Mouse (Mus musculus) skeletal muscle tissue, adult 2 months (tissue): ENCODE results near the gene Hoxa13.
A peak's percentile ranks its signal among the peaks of the same experiment; 100 is the strongest.

Experiments used
- DNase-seq: peaks from one replicate; pipeline ENCODE4 v3.0.0-alpha.2; 2012; ENCODE audit warnings: low read depth, low spot score

Gene Hoxa13

DNA sequence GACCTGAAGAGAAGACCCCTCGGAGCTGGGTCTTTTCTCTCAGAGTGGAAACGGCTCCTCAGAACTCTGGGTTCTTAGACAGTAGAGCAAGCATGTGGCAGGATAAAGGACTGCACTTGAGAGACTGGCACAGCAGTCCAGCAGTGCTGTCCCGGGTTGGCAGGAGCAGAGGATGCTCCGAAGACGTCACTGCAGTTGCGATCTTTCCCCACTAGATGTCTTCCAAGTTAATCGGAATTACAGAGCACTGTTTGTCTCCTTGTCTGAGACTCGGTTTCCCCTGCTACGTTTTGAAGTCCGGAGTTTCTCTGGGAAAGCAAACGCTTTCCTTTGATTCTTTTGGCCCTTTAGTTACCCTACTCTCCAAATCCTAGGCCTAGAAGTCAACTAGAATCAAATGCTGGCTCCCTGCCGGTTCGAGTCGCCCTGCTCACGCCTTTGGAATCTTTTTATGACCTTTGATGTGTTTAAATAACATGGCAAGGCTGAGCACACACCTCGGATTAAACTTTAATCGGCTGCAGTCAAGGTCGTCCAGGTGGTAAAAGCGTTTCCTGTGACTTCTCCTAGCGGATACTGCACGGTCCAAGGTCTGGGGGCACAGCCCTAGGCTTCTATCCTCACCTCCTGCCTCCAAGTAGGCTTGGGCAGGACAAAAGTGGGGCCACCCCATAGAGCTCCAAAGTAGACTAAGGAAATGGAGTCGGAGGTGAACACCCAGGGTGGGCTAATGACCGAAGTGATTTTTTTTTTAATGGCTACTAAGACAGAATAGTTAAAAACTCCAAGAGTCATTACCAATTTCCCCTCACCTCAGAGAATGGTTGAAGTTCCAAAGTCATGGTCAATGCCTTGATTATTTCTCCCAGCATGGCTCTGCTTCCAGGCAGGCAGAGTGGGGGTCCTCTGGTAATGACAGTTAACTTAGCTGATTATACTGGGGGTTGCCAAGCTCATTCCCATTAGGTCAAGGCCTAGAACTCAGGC is 10.1 kb upstream of the Hoxa13 start:
- DNase-seq = no peak

GRCm38 (mm10) chr6:52268756-52269155 is 8.1 kb upstream of the Hoxa13 start:
- no peak for DNase-seq

GRCm38 (mm10) chr6:52268341-52268740 is 7.7 kb upstream of the Hoxa13 start:
- DNase-seq = no peak

DNA sequence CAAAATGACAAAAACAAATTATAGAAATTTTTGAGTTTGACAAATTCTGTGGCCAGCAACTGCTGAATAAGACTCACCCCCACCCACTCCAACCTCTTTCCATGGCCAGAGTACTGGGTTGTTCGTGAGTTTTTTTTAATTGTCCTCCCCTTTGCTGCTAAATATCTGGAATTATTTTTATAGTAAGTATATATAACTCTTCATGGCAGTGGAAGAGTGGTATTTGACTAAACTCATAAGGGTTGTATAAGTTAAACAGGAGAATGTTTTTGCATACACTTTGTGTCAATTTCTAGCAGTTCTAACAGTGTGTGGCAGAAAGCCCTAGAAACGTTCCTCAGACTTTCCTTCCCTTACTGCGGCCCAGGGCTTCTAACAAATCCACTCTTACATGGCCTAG is 7.0 kb upstream of the Hoxa13 start:
- no peak for DNase-seq

GRCm38 (mm10) chr6:52267221-52267620 is 6.5 kb upstream of the Hoxa13 start:
- DNase-seq = no peak

DNA sequence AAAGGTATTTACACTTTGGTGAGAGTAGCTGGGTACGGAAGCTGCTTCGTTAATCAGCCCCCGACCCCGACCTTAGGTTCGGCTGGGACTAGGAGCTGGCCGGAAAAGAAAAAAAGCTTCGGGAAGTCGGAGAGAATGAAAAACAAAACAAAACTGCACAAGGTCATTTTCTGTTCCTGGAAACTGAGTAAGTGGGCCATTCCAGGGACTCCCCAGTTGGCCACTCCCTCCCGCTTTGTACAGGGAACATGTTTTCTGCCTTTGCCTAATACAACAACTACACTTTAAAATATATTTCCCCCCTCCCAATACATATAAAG is 5.9 kb upstream of the Hoxa13 start:
- DNase-seq = no peak

GRCm38 (mm10) chr6:52265913-52266665 is 5.4 kb upstream of the Hoxa13 start:
- DNase-seq = no peak

DNA sequence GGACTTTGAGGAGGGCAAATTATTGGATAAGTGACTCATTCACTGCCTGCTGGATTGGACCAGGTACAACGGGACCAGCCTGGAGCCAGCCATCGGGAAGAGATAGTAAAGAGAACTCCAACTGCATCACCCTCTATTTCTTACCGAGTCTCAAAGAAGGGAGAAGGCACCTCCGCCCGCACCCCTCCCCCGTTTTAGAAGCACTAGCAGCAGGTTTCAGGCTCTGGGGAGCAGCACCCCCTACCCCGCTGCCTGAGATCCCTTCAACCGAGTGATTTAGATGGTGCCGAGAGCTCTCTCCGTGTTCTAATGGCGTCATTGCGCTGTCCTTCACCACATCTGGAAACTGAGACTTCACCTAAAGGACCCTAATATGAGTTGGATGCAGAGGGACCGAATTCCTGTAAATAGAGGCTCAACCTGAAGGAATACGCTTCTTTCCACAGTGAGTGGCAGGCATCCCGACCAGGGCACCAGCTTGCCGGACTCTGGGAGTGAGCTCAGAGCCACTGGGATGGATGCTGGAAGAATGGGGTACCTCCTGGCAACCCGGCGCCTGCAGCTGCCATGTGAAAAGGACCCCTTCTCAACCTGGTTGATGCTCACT is 4.7 kb upstream of the Hoxa13 start:
- DNase-seq = no peak

DNA sequence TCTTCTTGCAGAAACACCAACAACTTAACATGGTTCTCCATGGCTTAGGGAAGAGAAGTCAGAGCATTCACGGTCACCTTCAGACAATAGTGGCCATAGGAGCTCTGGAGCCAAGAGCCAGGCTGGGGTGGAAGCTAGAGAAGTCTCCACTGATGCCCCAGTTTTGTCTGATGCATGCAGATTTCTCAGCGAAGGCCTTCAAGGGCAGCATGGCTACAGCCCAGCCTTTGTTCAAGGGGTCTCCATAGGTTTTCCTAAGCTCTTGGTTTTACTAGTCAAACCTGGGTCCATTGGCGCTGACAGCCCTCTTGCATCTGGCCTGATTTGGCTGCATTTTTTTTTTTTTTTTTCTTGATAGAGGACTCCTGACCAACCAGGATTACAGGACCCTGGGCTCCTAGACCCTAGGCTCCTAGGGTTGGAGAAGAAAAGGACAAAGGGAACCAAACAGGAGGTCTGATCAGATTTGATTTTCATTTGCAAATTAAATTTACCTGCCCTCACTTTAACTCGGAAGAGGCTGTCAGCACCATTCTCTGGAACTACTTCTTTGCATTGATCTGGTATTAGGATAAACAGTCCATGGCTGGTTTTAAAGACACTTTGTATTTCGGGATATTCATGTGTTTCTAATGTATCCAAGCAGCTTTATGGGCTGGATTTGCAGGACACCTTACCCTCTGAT is 3.6 kb upstream of the Hoxa13 start:
- DNase-seq = no peak

DNA sequence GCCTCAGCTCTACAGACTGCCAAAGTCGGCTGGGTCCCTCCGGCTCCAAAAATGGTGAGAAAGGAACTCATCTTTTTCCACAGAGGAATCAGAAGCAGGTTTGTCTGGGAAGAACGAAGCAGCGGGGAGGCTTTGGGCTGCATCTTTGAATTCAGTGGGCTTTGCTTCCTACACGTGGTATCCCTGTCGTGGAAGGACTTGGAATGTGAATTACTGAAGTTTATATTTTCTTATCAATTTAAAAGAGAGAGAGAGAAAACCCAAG is 2.6 kb upstream of the Hoxa13 start:
- DNase-seq = no peak

- DNase-seq = no peak
Observed at GRCm38 (mm10) chr6:52262463-52263320, 2.0 kb upstream of the Hoxa13 start.

DNA sequence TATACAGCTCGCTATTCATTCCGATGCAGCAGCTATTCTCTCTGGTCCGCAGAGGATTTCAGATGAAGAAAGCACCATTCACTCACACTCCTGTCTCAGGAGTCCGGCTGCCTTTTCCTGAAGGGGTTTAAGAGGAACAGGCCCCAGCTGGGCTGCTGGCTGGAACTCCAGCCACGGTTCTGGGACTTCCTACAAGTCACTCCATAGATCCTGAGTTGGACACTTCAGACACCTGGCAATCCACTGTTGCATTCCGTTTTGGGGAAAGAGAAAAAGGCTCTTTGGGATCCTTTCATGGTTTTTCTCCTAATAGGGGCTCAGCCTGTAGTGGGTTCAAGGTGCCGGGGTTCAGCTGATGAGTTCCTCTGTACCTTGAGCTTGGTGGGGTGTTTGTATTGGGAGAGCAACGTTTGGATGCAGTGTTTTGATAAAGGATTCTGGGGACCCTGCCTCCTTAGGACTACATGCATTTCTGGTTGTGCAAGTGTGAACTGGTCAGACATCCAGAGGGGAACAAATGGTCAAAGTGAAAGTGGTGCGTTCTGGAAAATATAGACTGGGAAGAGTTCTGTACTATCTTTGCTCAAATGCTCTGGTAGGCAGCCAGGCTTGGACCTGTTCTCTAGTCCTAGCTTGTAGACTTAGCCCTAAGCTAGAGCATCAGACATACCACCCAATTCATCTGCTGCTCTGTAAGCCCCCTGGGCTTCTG is 1.2 kb upstream of the Hoxa13 start:
- DNase-seq = no peak

GRCm38 (mm10) chr6:52259811-52260261 is 844 bp downstream of the Hoxa13 start:
- no peak for DNase-seq

- no peak for DNase-seq
Observed at GRCm38 (mm10) chr6:52259081-52259790, 1.4 kb downstream of the Hoxa13 start.

DNA sequence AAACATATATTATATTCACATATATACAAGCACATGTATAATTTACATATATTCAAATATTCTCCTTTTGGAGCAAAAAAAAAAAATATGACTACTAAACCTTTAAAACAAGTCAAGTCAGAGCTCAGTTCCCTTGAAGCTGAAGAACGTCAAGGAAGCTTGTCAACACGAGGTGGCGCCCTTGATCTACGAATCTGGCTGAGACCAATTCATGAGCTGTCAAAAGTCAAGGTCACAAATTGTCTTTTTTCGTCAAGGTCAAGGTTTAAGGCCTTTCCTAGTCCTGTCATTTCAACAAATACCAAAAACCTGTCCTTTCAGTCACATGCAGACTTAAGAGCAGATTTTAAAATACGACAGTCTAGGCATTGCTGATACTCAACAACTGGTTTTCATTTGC is 3.7 kb downstream of the Hoxa13 start:
- DNase-seq = peak; percentile 64

- DNase-seq = no peak
Observed at GRCm38 (mm10) chr6:52253511-52254500, 6.9 kb downstream of the Hoxa13 start.

DNA sequence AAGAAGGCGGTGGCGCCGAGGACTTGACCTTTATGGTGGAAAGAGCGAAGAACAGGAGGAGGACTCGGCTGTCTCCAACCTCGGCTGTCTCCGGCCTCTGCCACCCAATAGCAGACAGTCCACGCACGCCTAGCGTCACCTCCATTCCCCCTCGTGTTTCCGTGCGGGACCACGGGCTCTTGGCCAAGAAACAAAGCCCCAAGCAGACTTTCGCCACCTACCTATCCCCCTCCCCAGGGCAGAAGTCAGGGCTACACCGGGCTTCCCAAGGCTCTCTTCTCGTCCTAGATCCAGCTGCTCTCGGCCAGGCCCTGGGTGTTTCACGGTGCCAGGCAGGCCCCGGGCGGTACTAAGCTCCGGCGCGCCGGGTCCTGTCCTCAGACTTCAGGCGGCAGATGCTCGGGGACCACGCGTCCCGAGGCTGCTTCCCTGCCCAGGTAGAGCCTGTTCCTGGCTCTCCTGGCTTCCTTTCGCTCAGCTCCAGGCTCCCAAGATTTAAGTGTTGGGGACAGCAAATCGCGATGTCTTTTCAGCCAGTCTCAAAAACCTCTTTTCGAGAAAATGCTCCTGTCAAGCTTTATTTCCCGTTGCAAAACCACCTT is 7.8 kb downstream of the Hoxa13 start:
- no peak for DNase-seq
